Mouse (Mus musculus): ENCODE results near the gene Smco3. TPM values are rescaled to one million over a fixed set of nuclear protein-coding genes. Genes with fewer than 3 reads are reported as not detected.
A peak's percentile ranks its signal among the peaks of the same experiment; 100 is the strongest.

The Smco3 gene
- polyA plus RNA-seq, 1 experiment from 2014 or later, result 0.14 TPM

GRCm38 (mm10) chr6:136831712-136832111 lies 3.5 kb downstream of the Smco3 start:
- no peaks in the 10 kb centered on the region for H3K9me3 ChIP-seq (ENCODE audit: control insufficient read depth, low read length)
- no peak overlapping the region for H3K27ac ChIP-seq (replicated peaks; ENCODE audit: low read depth, low read length)
- 78% methylated on average over 5 of the region's 5 CpGs for WGBS
- no peak overlapping the region for H3K9ac ChIP-seq (replicated peaks; ENCODE audit: low read length)
- no peaks in the 10 kb centered on the region for H3K36me3 ChIP-seq (ENCODE audit: control insufficient read depth, insufficient read depth, low read length)
- ATAC-seq (ENCODE audit: low FRiP score, low TSS enrichment), result no peak
- no peak overlapping the region for H3K4me3 ChIP-seq (replicated peaks; ENCODE audit: low read depth, low read length)
- no peak for DNase-seq
- H3K27me3 ChIP-seq (ENCODE audit: control insufficient read depth, insufficient read depth, low read length), result no peaks in the 10 kb centered on the region
- H3K4me1 ChIP-seq (ENCODE audit: control insufficient read depth, insufficient read depth, low read length), result peaks cover 10% of the 10 kb centered on the region
- H3K4me2 ChIP-seq (ENCODE audit: low read length), result no peak overlapping the region

- ATAC-seq (ENCODE audit: low FRiP score, low TSS enrichment) (peak; percentile 9; the same call in 1 of the 2 replicates), DNase-seq (no peak)
- H3K4me1 ChIP-seq (ENCODE audit: control insufficient read depth, insufficient read depth, low read length), result peaks cover 13% of the 10 kb centered on the region
Measured at GRCm38 (mm10) chr6:136828681-136829080, 6.6 kb downstream of the Smco3 start.

GRCm38 (mm10) chr6:136827881-136828561 lies 7.2 kb downstream of the Smco3 start, which contains the start of gene Wbp11:
TSS of gene Wbp11 (minus strand) at chr6:136828233.
- peak within 1 kb of the TSS; percentile 79 for H3K4me2 ChIP-seq (ENCODE audit: low read length)
- H3K4me1 ChIP-seq (ENCODE audit: control insufficient read depth, insufficient read depth, low read length), result peaks cover 13% of the 10 kb centered on the region
- no peaks in the 10 kb centered on the region for H3K27me3 ChIP-seq (ENCODE audit: control insufficient read depth, insufficient read depth, low read length)
- under 1% methylated on average over 45 of the region's 45 CpGs for WGBS
- peak within 1 kb of the TSS; percentile 93 for H3K27ac ChIP-seq (replicated peaks; ENCODE audit: low read depth, low read length)
- DNase-seq (peak; percentile 97), ATAC-seq (ENCODE audit: low FRiP score, low TSS enrichment) (peak; percentile 100)
- peak within 1 kb of the TSS; percentile 100 for H3K4me3 ChIP-seq (replicated peaks; ENCODE audit: low read depth, low read length)
- H3K9ac ChIP-seq (replicated peaks; ENCODE audit: low read length), result peak within 1 kb of the TSS; percentile 97
- H3K36me3 ChIP-seq (ENCODE audit: control insufficient read depth, insufficient read depth, low read length), result peaks cover 22% of the 10 kb centered on the region
- H3K9me3 ChIP-seq (ENCODE audit: control insufficient read depth, low read length), result no peaks in the 10 kb centered on the region

More at GRCm38 (mm10) chr6:136828681-136829080, 6.6 kb downstream of the Smco3 start:
- 35% methylated on average over 4 of the region's 4 CpGs for WGBS
- Histone ChIP-seq H3K9ac (replicated peaks; ENCODE audit: low read length) (peak overlapping the region; percentile 70), H3K27me3 (ENCODE audit: control insufficient read depth, insufficient read depth, low read length) (no peaks in the 10 kb centered on the region), H3K4me3 (replicated peaks; ENCODE audit: low read depth, low read length) (peak overlapping the region; percentile 48), H3K27ac (replicated peaks; ENCODE audit: low read depth, low read length) (peak overlapping the region; percentile 93), H3K4me2 (ENCODE audit: low read length) (peak overlapping the region; percentile 77), H3K9me3 (ENCODE audit: control insufficient read depth, low read length) (no peaks in the 10 kb centered on the region), H3K36me3 (ENCODE audit: control insufficient read depth, insufficient read depth, low read length) (peaks cover 19% of the 10 kb centered on the region)

GRCm38 (mm10) chr6:136827516-136827880 lies 7.8 kb downstream of the Smco3 start, which contains the start of gene BC049715:
TSS of gene BC049715 (plus strand) at chr6:136827626.
- peaks cover 13% of the 10 kb centered on the region for H3K4me1 ChIP-seq (ENCODE audit: control insufficient read depth, insufficient read depth, low read length)
- no peaks in the 10 kb centered on the region for H3K9me3 ChIP-seq (ENCODE audit: control insufficient read depth, low read length)
- peak within 1 kb of the TSS; percentile 93 for H3K27ac ChIP-seq (replicated peaks; ENCODE audit: low read depth, low read length)
- under 1% methylated on average over 34 of the region's 34 CpGs for WGBS
- DNase-seq, result no peak
- peaks cover 27% of the 10 kb centered on the region for H3K36me3 ChIP-seq (ENCODE audit: control insufficient read depth, insufficient read depth, low read length)
- ATAC-seq (ENCODE audit: low FRiP score, low TSS enrichment), result no peak; the same call in 1 of the 2 replicates
- no peaks in the 10 kb centered on the region for H3K27me3 ChIP-seq (ENCODE audit: control insufficient read depth, insufficient read depth, low read length)
- H3K4me3 ChIP-seq (replicated peaks; ENCODE audit: low read depth, low read length), result peak within 1 kb of the TSS; percentile 100
- peak within 1 kb of the TSS; percentile 97 for H3K9ac ChIP-seq (replicated peaks; ENCODE audit: low read length)
- peak within 1 kb of the TSS; percentile 79 for H3K4me2 ChIP-seq (ENCODE audit: low read length)

- 19% methylated on average over 7 of the region's 7 CpGs for WGBS
- Histone ChIP-seq H3K4me1 (ENCODE audit: control insufficient read depth, insufficient read depth, low read length) (peaks cover 13% of the 10 kb centered on the region), H3K9me3 (ENCODE audit: control insufficient read depth, low read length) (no peaks in the 10 kb centered on the region), H3K9ac (replicated peaks; ENCODE audit: low read length) (peak overlapping the region; percentile 97), H3K4me2 (ENCODE audit: low read length) (peak overlapping the region; percentile 79), H3K4me3 (replicated peaks; ENCODE audit: low read depth, low read length) (peak overlapping the region; percentile 100), H3K36me3 (ENCODE audit: control insufficient read depth, insufficient read depth, low read length) (peaks cover 31% of the 10 kb centered on the region), H3K27me3 (ENCODE audit: control insufficient read depth, insufficient read depth, low read length) (no peaks in the 10 kb centered on the region), H3K27ac (replicated peaks; ENCODE audit: low read depth, low read length) (no peak overlapping the region)
- DNase-seq (no peak), ATAC-seq (ENCODE audit: low FRiP score, low TSS enrichment) (no peak)
Measured at GRCm38 (mm10) chr6:136827116-136827515, 8.1 kb downstream of the Smco3 start.

GRCm38 (mm10) chr6:136824987-136825386 lies 10.3 kb downstream of the Smco3 start:
- no peak overlapping the region for H3K4me3 ChIP-seq (replicated peaks; ENCODE audit: low read depth, low read length)
- 95% methylated on average over 8 of the region's 8 CpGs for whole genome bisulfite sequencing
- H3K4me1 ChIP-seq (ENCODE audit: control insufficient read depth, insufficient read depth, low read length), result peaks cover 13% of the 10 kb centered on the region
- no peak overlapping the region for H3K4me2 ChIP-seq (ENCODE audit: low read length)
- H3K9ac ChIP-seq (replicated peaks; ENCODE audit: low read length), result no peak overlapping the region
- H3K27ac ChIP-seq (replicated peaks; ENCODE audit: low read depth, low read length), result no peak overlapping the region
- H3K27me3 ChIP-seq (ENCODE audit: control insufficient read depth, insufficient read depth, low read length), result no peaks in the 10 kb centered on the region
- DNase-seq, result no peak
- H3K9me3 ChIP-seq (ENCODE audit: control insufficient read depth, low read length), result no peaks in the 10 kb centered on the region
- ATAC-seq (ENCODE audit: low FRiP score, low TSS enrichment), result no peak
- H3K36me3 ChIP-seq (ENCODE audit: control insufficient read depth, insufficient read depth, low read length), result peaks cover 52% of the 10 kb centered on the region

GRCm38 (mm10) chr6:136821086-136821485 lies 14.2 kb downstream of the Smco3 start:
- peaks cover 90% of the 10 kb centered on the region for H3K36me3 ChIP-seq (ENCODE audit: control insufficient read depth, insufficient read depth, low read length)
- H3K4me3 ChIP-seq (replicated peaks; ENCODE audit: low read depth, low read length), result no peak overlapping the region
- ATAC-seq (ENCODE audit: low FRiP score, low TSS enrichment), result no peak
- H3K27ac ChIP-seq (replicated peaks; ENCODE audit: low read depth, low read length), result no peak overlapping the region
- no peaks in the 10 kb centered on the region for H3K27me3 ChIP-seq (ENCODE audit: control insufficient read depth, insufficient read depth, low read length)
- H3K4me1 ChIP-seq (ENCODE audit: control insufficient read depth, insufficient read depth, low read length), result no peaks in the 10 kb centered on the region
- no peak overlapping the region for H3K9ac ChIP-seq (replicated peaks; ENCODE audit: low read length)
- no peaks in the 10 kb centered on the region for H3K9me3 ChIP-seq (ENCODE audit: control insufficient read depth, low read length)
- no peak overlapping the region for H3K4me2 ChIP-seq (ENCODE audit: low read length)
- 94% methylated on average over 18 of the region's 18 CpGs for WGBS
- no peak for DNase-seq

GRCm38 (mm10) chr6:136820381-136820780 lies 14.9 kb downstream of the Smco3 start:
- no peaks in the 10 kb centered on the region for H3K4me1 ChIP-seq (ENCODE audit: control insufficient read depth, insufficient read depth, low read length)
- H3K27ac ChIP-seq (replicated peaks; ENCODE audit: low read depth, low read length), result no peak overlapping the region
- H3K4me3 ChIP-seq (replicated peaks; ENCODE audit: low read depth, low read length), result no peak overlapping the region
- 98% methylated on average over 21 of the region's 21 CpGs for WGBS
- no peaks in the 10 kb centered on the region for H3K9me3 ChIP-seq (ENCODE audit: control insufficient read depth, low read length)
- H3K4me2 ChIP-seq (ENCODE audit: low read length), result no peak overlapping the region
- ATAC-seq (ENCODE audit: low FRiP score, low TSS enrichment) (no peak), DNase-seq (no peak)
- no peak overlapping the region for H3K9ac ChIP-seq (replicated peaks; ENCODE audit: low read length)
- H3K27me3 ChIP-seq (ENCODE audit: control insufficient read depth, insufficient read depth, low read length), result no peaks in the 10 kb centered on the region
- H3K36me3 ChIP-seq (ENCODE audit: control insufficient read depth, insufficient read depth, low read length), result peaks cover 92% of the 10 kb centered on the region

GRCm38 (mm10) chr6:136817549-136817948 lies 17.7 kb downstream of the Smco3 start:
- no peaks in the 10 kb centered on the region for H3K9me3 ChIP-seq (ENCODE audit: control insufficient read depth, low read length)
- ATAC-seq (ENCODE audit: low FRiP score, low TSS enrichment) (no peak), DNase-seq (no peak)
- 92% methylated on average over 3 of the region's 3 CpGs for WGBS
- H3K4me2 ChIP-seq (ENCODE audit: low read length), result no peak overlapping the region
- H3K36me3 ChIP-seq (ENCODE audit: control insufficient read depth, insufficient read depth, low read length), result peaks cover 95% of the 10 kb centered on the region
- no peaks in the 10 kb centered on the region for H3K4me1 ChIP-seq (ENCODE audit: control insufficient read depth, insufficient read depth, low read length)
- no peaks in the 10 kb centered on the region for H3K27me3 ChIP-seq (ENCODE audit: control insufficient read depth, insufficient read depth, low read length)
- no peak overlapping the region for H3K4me3 ChIP-seq (replicated peaks; ENCODE audit: low read depth, low read length)
- H3K9ac ChIP-seq (replicated peaks; ENCODE audit: low read length), result no peak overlapping the region
- no peak overlapping the region for H3K27ac ChIP-seq (replicated peaks; ENCODE audit: low read depth, low read length)

Measured in midbrain, embryonic 14.5 days (tissue).